ENCODE assay signal across 23 mouse cellular contexts in genomic region chr9:22428666-22429410, GRCm38 (mm10). TPM values are rescaled to one million over a fixed set of nuclear protein-coding genes. Genes with fewer than 3 reads are reported as not detected.
A peak's percentile ranks its signal among the peaks of the same experiment; 100 is the strongest.
DNase-seq lines count a peak whose midpoint lies in the region; ATAC-seq and TF ChIP-seq lines count a peak whose summit lies in the region.
"Had no signal": no experiment of that assay in that cellular context is flagged by ENCODE, and none has a peak within 500 bp of the region (broad histone marks: within the 10 kb centered on the region; RNA-seq: fewer than 3 reads in every experiment).

No protein-coding gene starts in this region.

- 0 out of 2 replicates have a peak, but pooled peaks cover 7% of the 10 kb centered on the region for H3K4me1 ChIP-seq in hindbrain, postnatal 0 days (ENCODE audit: insufficient read depth, low read length)
- H3K4me1 ChIP-seq in hindbrain, embryonic 11.5 days (replicated peaks; ENCODE audit: control insufficient read depth, insufficient read depth, low read length): no peaks in the 10 kb centered on the region
- peaks cover 40% of the 10 kb centered on the region for H3K4me1 ChIP-seq in limb, embryonic 10.5 days
- H3K4me1 ChIP-seq in limb, embryonic 14.5 days (ENCODE audit: control insufficient read depth, insufficient read depth, low read length): peaks cover 17% of the 10 kb centered on the region
- peaks cover 5% of the 10 kb centered on the region; the same call in 1 of the 2 replicates for H3K4me1 ChIP-seq in cerebellum, adult 2 months (ENCODE audit: control insufficient read depth, insufficient read depth, low read length)
- H3K4me1 ChIP-seq: hindbrain, embryonic 13.5 days had no signal

- no peak overlapping the region for H3K4me2 ChIP-seq in hindbrain, postnatal 0 days (ENCODE audit: low read depth, low read length)
- no peak overlapping the region for H3K4me2 ChIP-seq in hindbrain, embryonic 11.5 days (replicated peaks; ENCODE audit: low read depth, low read length)
- H3K4me2 ChIP-seq in limb, embryonic 14.5 days (replicated peaks; ENCODE audit: low read depth, low read length, severe bottlenecking): no peak overlapping the region
- H3K4me2 ChIP-seq: embryonic facial prominence, embryonic 12.5 days; forebrain, embryonic 12.5 days; hindbrain, embryonic 13.5 days had no signal

- 0 out of 2 replicates have a peak, but pooled peaks have one; percentile 21 for ATAC-seq in hindbrain, postnatal 0 days
- no peak for ATAC-seq in hindbrain, embryonic 11.5 days (ENCODE audit: low FRiP score)
- ATAC-seq in limb, embryonic 14.5 days (ENCODE audit: low FRiP score, low read depth): no peak
- ATAC-seq: forebrain, embryonic 16.5 days; Patski had no signal

- H3K9ac ChIP-seq in hindbrain, postnatal 0 days (replicated peaks; ENCODE audit: low read length): no peak overlapping the region
- H3K9ac ChIP-seq in hindbrain, embryonic 11.5 days (ENCODE audit: low read depth, low read length): no peak overlapping the region
- no peak overlapping the region for H3K9ac ChIP-seq in limb, embryonic 14.5 days (ENCODE audit: low read depth, low read length, severe bottlenecking)
- H3K9ac ChIP-seq: embryonic facial prominence, embryonic 12.5 days; forebrain, embryonic 12.5 days; heart, embryonic 12.5 days; hindbrain, embryonic 13.5 days had no signal

- no peak for DNase-seq in hindbrain, postnatal 0 days (ENCODE audit: low spot score)
- no peak for DNase-seq in hindbrain, embryonic 11.5 days (ENCODE audit: low spot score)
- DNase-seq in thymus, postnatal 4 days: peak; percentile 33
- no peak for DNase-seq in thymus, postnatal 10 days (ENCODE audit: low spot score in 2 of 2)
- no peak for DNase-seq in limb, embryonic 10.5 days (ENCODE audit: low spot score)
- peak; percentile 25 for DNase-seq in limb, embryonic 14.5 days (ENCODE audit: low spot score)
- DNase-seq in layer of hippocampus, adult 18-20 months (ENCODE audit: low spot score in 2 of 2): no peak
- DNase-seq in cerebellum, adult 2 months: no peak
- DNase-seq: adrenal gland, adult 2 months; adrenal gland, postnatal 25 days; gastrocnemius, postnatal 14 days; heart, adult 2 months; heart, postnatal 36 days had no signal

- 78% methylated on average over 14 of the region's 14 CpGs for WGBS in hindbrain, postnatal 0 days
- 84% methylated on average over 14 of the region's 14 CpGs for WGBS in hindbrain, embryonic 11.5 days
- WGBS in limb, embryonic 10.5 days: 81% methylated on average over 14 of the region's 14 CpGs
- WGBS in limb, embryonic 14.5 days: 42% methylated on average over 14 of the region's 14 CpGs
- WGBS in cerebellum, adult 2 months: 80% methylated on average over 14 of the region's 14 CpGs

- no peak for TF ChIP-seq POLR2A in limb, embryonic 14.5 days (IDR thresholded peaks at IDR 0.05; ENCODE audit: borderline replicate concordance, extremely low read depth, insufficient read depth, insufficient read length)
- TF ChIP-seq POLR2A in cerebellum, adult 2 months (IDR thresholded peaks at IDR 0.05; ENCODE audit: borderline replicate concordance, insufficient read depth, low read length): no peak

- H3K9me3 ChIP-seq in hindbrain, postnatal 0 days (ENCODE audit: low read length): no peaks in the 10 kb centered on the region
- H3K9me3 ChIP-seq in hindbrain, embryonic 11.5 days (ENCODE audit: control insufficient read depth, low read length): no peaks in the 10 kb centered on the region
- no peaks in the 10 kb centered on the region for H3K9me3 ChIP-seq in limb, embryonic 10.5 days (replicated peaks)
- no peaks in the 10 kb centered on the region for H3K9me3 ChIP-seq in limb, embryonic 14.5 days (ENCODE audit: control insufficient read depth, low read length)
- H3K9me3 ChIP-seq: embryonic facial prominence, embryonic 12.5 days; forebrain, embryonic 12.5 days; hindbrain, embryonic 13.5 days had no signal

- H3K4me3 ChIP-seq in hindbrain, postnatal 0 days (ENCODE audit: low read length): no peak overlapping the region
- no peak overlapping the region for H3K4me3 ChIP-seq in hindbrain, embryonic 11.5 days (ENCODE audit: low read depth, low read length)
- no peak overlapping the region for H3K4me3 ChIP-seq in limb, embryonic 10.5 days
- no peak overlapping the region for H3K4me3 ChIP-seq in limb, embryonic 14.5 days (replicated peaks; ENCODE audit: low read length)
- no peak overlapping the region for H3K4me3 ChIP-seq in cerebellum, adult 2 months (replicated peaks; ENCODE audit: insufficient read depth, low read depth, low read length)
- H3K4me3 ChIP-seq: embryonic facial prominence, embryonic 12.5 days; forebrain, embryonic 12.5 days; heart, adult 2 months; heart, embryonic 12.5 days; hindbrain, embryonic 13.5 days had no signal

- TF ChIP-seq CTCF in hindbrain, postnatal 0 days (IDR thresholded peaks at IDR 0.05; ENCODE audit: low read depth): no peak
- no peak for TF ChIP-seq CTCF in cerebellum, adult 2 months (IDR thresholded peaks at IDR 0.05; ENCODE audit: borderline replicate concordance, insufficient read depth, low read depth, low read length)

- 0 out of 2 replicates have a peak, but pooled peaks cover 7% of the 10 kb centered on the region for H3K36me3 ChIP-seq in hindbrain, postnatal 0 days (ENCODE audit: insufficient read depth, low read length)
- no peaks in the 10 kb centered on the region for H3K36me3 ChIP-seq in hindbrain, embryonic 11.5 days (ENCODE audit: control insufficient read depth, insufficient read depth, low read length)
- H3K36me3 ChIP-seq in limb, embryonic 10.5 days: no peaks in the 10 kb centered on the region
- H3K36me3 ChIP-seq in limb, embryonic 14.5 days (ENCODE audit: control insufficient read depth, insufficient read depth, low read length): no peaks in the 10 kb centered on the region; the same call in 1 of the 2 replicates
- H3K36me3 ChIP-seq: embryonic facial prominence, embryonic 12.5 days; forebrain, embryonic 12.5 days; heart, embryonic 12.5 days had no signal

- no peaks in the 10 kb centered on the region for H3K27me3 ChIP-seq in hindbrain, postnatal 0 days (ENCODE audit: insufficient read depth, low read length)
- H3K27me3 ChIP-seq in hindbrain, embryonic 11.5 days (ENCODE audit: control insufficient read depth, insufficient read depth, low read length): no peaks in the 10 kb centered on the region
- H3K27me3 ChIP-seq in limb, embryonic 10.5 days (ENCODE audit: low read depth, poor library complexity, severe bottlenecking): no peaks in the 10 kb centered on the region
- no peaks in the 10 kb centered on the region for H3K27me3 ChIP-seq in limb, embryonic 14.5 days (ENCODE audit: control insufficient read depth, insufficient read depth, low read length)
- no peaks in the 10 kb centered on the region for H3K27me3 ChIP-seq in cerebellum, adult 2 months (ENCODE audit: control insufficient read depth, insufficient read depth, low read length)
- H3K27me3 ChIP-seq: embryonic facial prominence, embryonic 12.5 days; forebrain, embryonic 12.5 days; heart, embryonic 12.5 days; hindbrain, embryonic 13.5 days; Patski had no signal

- H3K27ac ChIP-seq in hindbrain, postnatal 0 days: no peak overlapping the region
- H3K27ac ChIP-seq in hindbrain, embryonic 11.5 days (ENCODE audit: low read depth, low read length): no peak overlapping the region
- H3K27ac ChIP-seq in limb, embryonic 10.5 days: peak overlapping the region; percentile 66; the same call in 1 of the 2 replicates
- H3K27ac ChIP-seq in limb, embryonic 14.5 days (replicated peaks; ENCODE audit: low read depth, low read length): no peak overlapping the region
- no peak overlapping the region for H3K27ac ChIP-seq in cerebellum, adult 2 months (ENCODE audit: insufficient read depth, low read length)
- H3K27ac ChIP-seq: embryonic facial prominence, embryonic 12.5 days; forebrain, embryonic 12.5 days; heart, adult 2 months; hindbrain, embryonic 13.5 days had no signal

RNA-seq across cellular contexts. Expression of gene 9530077C05Rik, which starts 17.5 kb away (rescaled TPM):
- total RNA-seq in hindbrain, postnatal 0 days (2014; rRNA removed): 13.8 and 15.5 TPM in 2 replicates
- 15.0 and 16.8 TPM in 2 replicates for polyA plus RNA-seq in hindbrain, postnatal 0 days (2015; fragmentation: Nextera tagmentation; extraction: Ambion mirVana)
- polyA plus RNA-seq in hindbrain, embryonic 11.5 days (2014; fragmentation: Nextera tagmentation; extraction: Ambion mirVana): 9.3 and 9.8 TPM in 2 replicates
- polyA plus RNA-seq in limb, embryonic 10.5 days (2016; fragmentation: Nextera tagmentation; extraction: Ambion mirVana): 6.5 TPM in 2 replicates
- polyA plus RNA-seq in limb, embryonic 14.5 days (2012; rRNA removed): 3.6 and 3.7 TPM in 2 replicates
- 4.8 and 5.2 TPM in 2 replicates for polyA plus RNA-seq in limb, embryonic 14.5 days (2014; fragmentation: Nextera tagmentation; extraction: Ambion mirVana)
- total RNA-seq in layer of hippocampus, adult 18-20 months (2021): 1 to 10 TPM; 7.6 to 8.1 TPM
- 8.6 and 9.0 TPM in 2 replicates for polyA plus RNA-seq in cerebellum, adult 2 months (2012; rRNA removed)

RNA-seq across cellular contexts. Expression of gene Gm17545, which starts 25.3 kb away (rescaled TPM):
- not detected in 2 replicates for total RNA-seq in hindbrain, postnatal 0 days (2014; rRNA removed)
- polyA plus RNA-seq in hindbrain, postnatal 0 days (2015; fragmentation: Nextera tagmentation; extraction: Ambion mirVana): not detected in 2 replicates
- not detected in 2 replicates for polyA plus RNA-seq in hindbrain, embryonic 11.5 days (2014; fragmentation: Nextera tagmentation; extraction: Ambion mirVana)
- polyA plus RNA-seq in limb, embryonic 10.5 days (2016; fragmentation: Nextera tagmentation; extraction: Ambion mirVana): not detected in 2 replicates
- not detected in 2 replicates for polyA plus RNA-seq in limb, embryonic 14.5 days (2012; rRNA removed)
- not detected in 2 replicates for polyA plus RNA-seq in limb, embryonic 14.5 days (2014; fragmentation: Nextera tagmentation; extraction: Ambion mirVana)
- total RNA-seq in layer of hippocampus, adult 18-20 months (2021): not detected
- not detected in 2 replicates for polyA plus RNA-seq in cerebellum, adult 2 months (2012; rRNA removed)
- total RNA-seq: adrenal gland, adult 2 months; adrenal gland, postnatal 25 days; gastrocnemius, adult 18-20 months; gastrocnemius, postnatal 14 days; heart, adult 2 months; heart, postnatal 36 days had no signal
- polyA plus RNA-seq: adrenal gland, adult 2 months; C2C12; embryonic facial prominence, embryonic 12.5 days; forebrain, embryonic 12.5 days; forebrain, embryonic 16.5 days; gonadal fat pad, adult 2 months; heart, adult 2 months; heart, embryonic 12.5 days; heart, embryonic 16.5 days; hindbrain, embryonic 13.5 days; Patski had no signal

RNA-seq across cellular contexts. Expression of gene Anln, which starts 39.9 kb away (rescaled TPM):
- 6.3 and 6.8 TPM in 2 replicates for total RNA-seq in hindbrain, postnatal 0 days (2014; rRNA removed)
- polyA plus RNA-seq in hindbrain, postnatal 0 days (2015; fragmentation: Nextera tagmentation; extraction: Ambion mirVana): 2.7 and 3.3 TPM in 2 replicates
- 34.0 and 40.2 TPM in 2 replicates for polyA plus RNA-seq in hindbrain, embryonic 11.5 days (2014; fragmentation: Nextera tagmentation; extraction: Ambion mirVana)
- polyA plus RNA-seq in limb, embryonic 10.5 days (2016; fragmentation: Nextera tagmentation; extraction: Ambion mirVana): 41.7 and 48.6 TPM in 2 replicates
- 26.8 and 35.4 TPM in 2 replicates for polyA plus RNA-seq in limb, embryonic 14.5 days (2012; rRNA removed)
- 40.4 and 46.5 TPM in 2 replicates for polyA plus RNA-seq in limb, embryonic 14.5 days (2014; fragmentation: Nextera tagmentation; extraction: Ambion mirVana)
- total RNA-seq in layer of hippocampus, adult 18-20 months (2021): 10 to 100 TPM; 34.9 to 36.4 TPM
- polyA plus RNA-seq in cerebellum, adult 2 months (2012; rRNA removed): 25.3 and 32.4 TPM in 2 replicates

RNA-seq across cellular contexts. Expression of gene Rp9, which starts 40.7 kb away (rescaled TPM):
- total RNA-seq in hindbrain, postnatal 0 days (2014; rRNA removed): 63.2 and 72.3 TPM in 2 replicates
- 75.1 and 81.4 TPM in 2 replicates for polyA plus RNA-seq in hindbrain, postnatal 0 days (2015; fragmentation: Nextera tagmentation; extraction: Ambion mirVana)
- 53.9 and 56.0 TPM in 2 replicates for polyA plus RNA-seq in hindbrain, embryonic 11.5 days (2014; fragmentation: Nextera tagmentation; extraction: Ambion mirVana)
- polyA plus RNA-seq in limb, embryonic 10.5 days (2016; fragmentation: Nextera tagmentation; extraction: Ambion mirVana): 52.8 and 52.9 TPM in 2 replicates
- polyA plus RNA-seq in limb, embryonic 14.5 days (2012; rRNA removed): 56.7 and 89.7 TPM in 2 replicates
- 69.4 and 78.0 TPM in 2 replicates for polyA plus RNA-seq in limb, embryonic 14.5 days (2014; fragmentation: Nextera tagmentation; extraction: Ambion mirVana)
- total RNA-seq in layer of hippocampus, adult 18-20 months (2021): 10 to 100 TPM; 29.1 to 30.5 TPM
- 87.5 and 91.6 TPM in 2 replicates for polyA plus RNA-seq in cerebellum, adult 2 months (2012; rRNA removed)

RNA-seq across cellular contexts. Expression of gene Bbs9, which starts 46.7 kb away (rescaled TPM):
- total RNA-seq in hindbrain, postnatal 0 days (2014; rRNA removed): 27.0 and 27.5 TPM in 2 replicates
- polyA plus RNA-seq in hindbrain, postnatal 0 days (2015; fragmentation: Nextera tagmentation; extraction: Ambion mirVana): 14.0 and 15.2 TPM in 2 replicates
- polyA plus RNA-seq in hindbrain, embryonic 11.5 days (2014; fragmentation: Nextera tagmentation; extraction: Ambion mirVana): 16.9 and 17.7 TPM in 2 replicates
- 11.2 and 13.5 TPM in 2 replicates for polyA plus RNA-seq in limb, embryonic 10.5 days (2016; fragmentation: Nextera tagmentation; extraction: Ambion mirVana)
- 15.7 and 16.6 TPM in 2 replicates for polyA plus RNA-seq in limb, embryonic 14.5 days (2012; rRNA removed)
- polyA plus RNA-seq in limb, embryonic 14.5 days (2014; fragmentation: Nextera tagmentation; extraction: Ambion mirVana): 12.7 and 14.7 TPM in 2 replicates
- 10 to 100 TPM; 32.5 to 34.8 TPM for total RNA-seq in layer of hippocampus, adult 18-20 months (2021)
- 15.4 and 16.1 TPM in 2 replicates for polyA plus RNA-seq in cerebellum, adult 2 months (2012; rRNA removed)

Comparison
In these comparisons a context has a peak if more than half of its experiments do, and no peak if none do; other contexts are left out.
1. DNase-seq: peak in thymus, postnatal 4 days (single experiment) and limb, embryonic 14.5 days (single experiment); none in hindbrain, postnatal 0 days (single experiment), hindbrain, embryonic 11.5 days (single experiment), thymus, postnatal 10 days (0 of 2), limb, embryonic 10.5 days (single experiment), layer of hippocampus, adult 18-20 months (0 of 2) and cerebellum, adult 2 months (0 of 2).